28 mouse cellular contexts compared by ENCODE assay signal in genomic region chr5:43468937-43469336, GRCm38 (mm10). TPM values are rescaled to one million over a fixed set of nuclear protein-coding genes. Genes with fewer than 3 reads are reported as not detected.
A peak's percentile ranks its signal among the peaks of the same experiment; 100 is the strongest.
DNase-seq lines count a peak whose midpoint lies in the region; ATAC-seq and TF ChIP-seq lines count a peak whose summit lies in the region.
"Had no signal": no experiment of that assay in that cellular context is flagged by ENCODE, and none has a peak within 500 bp of the region (broad histone marks: within the 10 kb centered on the region; RNA-seq: fewer than 3 reads in every experiment).

No protein-coding gene starts in this region.

- H3K4me3 ChIP-seq in heart, embryonic 10.5 days: no peak overlapping the region
- no peak overlapping the region for H3K4me3 ChIP-seq in kidney, embryonic 16.5 days (ENCODE audit: low read length)
- no peak overlapping the region for H3K4me3 ChIP-seq in kidney, adult 2 months (ENCODE audit: insufficient read depth, low read depth, low read length)
- H3K4me3 ChIP-seq: embryonic facial prominence, embryonic 10.5 days; embryonic facial prominence, embryonic 13.5 days; erythroblast, embryonic 14.5 days; forebrain, embryonic 12.5 days; forebrain, embryonic 15.5 days; hindbrain, embryonic 12.5 days; hindbrain, embryonic 15.5 days had no signal

- H3K4me2 ChIP-seq in kidney, embryonic 16.5 days (replicated peaks; ENCODE audit: low read depth, low read length): no peak overlapping the region
- H3K4me2 ChIP-seq: embryonic facial prominence, embryonic 13.5 days; forebrain, embryonic 12.5 days; forebrain, embryonic 15.5 days; heart, embryonic 11.5 days; hindbrain, embryonic 12.5 days; hindbrain, embryonic 15.5 days had no signal

- 42% methylated on average over 10 of the region's 10 CpGs for WGBS in heart, embryonic 10.5 days
- 20% methylated on average over 10 of the region's 10 CpGs for WGBS in kidney, embryonic 16.5 days
- 39% methylated on average over 10 of the region's 10 CpGs for WGBS in kidney, adult 2 months

- peaks cover 11% of the 10 kb centered on the region for H3K4me1 ChIP-seq in heart, embryonic 10.5 days
- peaks cover 12% of the 10 kb centered on the region; the same call in 1 of the 2 replicates for H3K4me1 ChIP-seq in kidney, embryonic 16.5 days (ENCODE audit: insufficient read depth, low read length)
- H3K4me1 ChIP-seq in kidney, adult 2 months (ENCODE audit: control insufficient read depth, insufficient read depth, low read length): no peaks in the 10 kb centered on the region
- H3K4me1 ChIP-seq: embryonic facial prominence, embryonic 13.5 days; forebrain, embryonic 12.5 days; forebrain, embryonic 15.5 days; hindbrain, embryonic 12.5 days; hindbrain, embryonic 15.5 days had no signal

- no peak overlapping the region for H3K9ac ChIP-seq in kidney, embryonic 16.5 days (replicated peaks; ENCODE audit: low read length)
- H3K9ac ChIP-seq: embryonic facial prominence, embryonic 13.5 days; forebrain, embryonic 12.5 days; forebrain, embryonic 15.5 days; hindbrain, embryonic 12.5 days; hindbrain, embryonic 15.5 days had no signal

- no peaks in the 10 kb centered on the region for H3K36me3 ChIP-seq in heart, embryonic 10.5 days
- no peaks in the 10 kb centered on the region for H3K36me3 ChIP-seq in kidney, embryonic 16.5 days (ENCODE audit: insufficient read depth, low read length)
- no peaks in the 10 kb centered on the region for H3K36me3 ChIP-seq in kidney, adult 2 months (ENCODE audit: control insufficient read depth, insufficient read depth, low read length)
- H3K36me3 ChIP-seq: embryonic facial prominence, embryonic 10.5 days; embryonic facial prominence, embryonic 13.5 days; forebrain, embryonic 12.5 days; forebrain, embryonic 15.5 days; G1E; hindbrain, embryonic 12.5 days; hindbrain, embryonic 15.5 days had no signal

- no peak overlapping the region for H3K27ac ChIP-seq in heart, embryonic 10.5 days
- H3K27ac ChIP-seq in kidney, embryonic 16.5 days (ENCODE audit: low read length): 0 out of 2 replicates have a peak overlapping the region, but pooled peaks have one; percentile 10
- H3K27ac ChIP-seq in kidney, adult 2 months (ENCODE audit: insufficient read depth, low read depth, low read length): no peak overlapping the region
- H3K27ac ChIP-seq: embryonic facial prominence, embryonic 10.5 days; embryonic facial prominence, embryonic 13.5 days; forebrain, embryonic 12.5 days; forebrain, embryonic 15.5 days; hindbrain, embryonic 12.5 days; hindbrain, embryonic 15.5 days had no signal

- DNase-seq in heart, adult 11 months: peak; percentile 87
- no peak for DNase-seq in heart, embryonic 10.5 days (ENCODE audit: low spot score)
- peak; percentile 14 for DNase-seq in heart, postnatal 4 days
- DNase-seq in heart, adult 8-10 months (ENCODE audit: low spot score): no peak
- DNase-seq in kidney, adult 2 months: no peak
- DNase-seq in kidney, postnatal 4 days: peak; percentile 10 to 21
- DNase-seq in kidney, adult 9 months: no peak
- DNase-seq: adrenal gland, postnatal 10 days; adrenal gland, postnatal 36 days; B cell, adult 2 months; cerebellum, adult 18-20 months; cerebellum, adult 9-10 months; cerebellum, postnatal 14 days; gastrocnemius, postnatal 25 days; heart, postnatal 14 days had no signal

- no peaks in the 10 kb centered on the region for H3K27me3 ChIP-seq in heart, embryonic 10.5 days (ENCODE audit: insufficient read depth, poor library complexity, severe bottlenecking)
- H3K27me3 ChIP-seq in kidney, embryonic 16.5 days (ENCODE audit: insufficient read depth, low read length): no peaks in the 10 kb centered on the region
- H3K27me3 ChIP-seq in kidney, adult 2 months (replicated peaks; ENCODE audit: control insufficient read depth, insufficient read depth, low read length): no peaks in the 10 kb centered on the region
- H3K27me3 ChIP-seq: CH12.LX; embryonic facial prominence, embryonic 13.5 days; forebrain, embryonic 12.5 days; forebrain, embryonic 15.5 days; hindbrain, embryonic 12.5 days; hindbrain, embryonic 15.5 days; Patski had no signal

- ATAC-seq in kidney, embryonic 16.5 days (ENCODE audit: low FRiP score, low TSS enrichment): no peak; the same call in 1 of the 2 replicates
- ATAC-seq: forebrain, embryonic 15.5 days; Patski had no signal

- H3K9me3 ChIP-seq in heart, embryonic 10.5 days: no peaks in the 10 kb centered on the region
- no peaks in the 10 kb centered on the region for H3K9me3 ChIP-seq in kidney, embryonic 16.5 days (ENCODE audit: low read length)
- H3K9me3 ChIP-seq: embryonic facial prominence, embryonic 10.5 days; embryonic facial prominence, embryonic 13.5 days; forebrain, embryonic 12.5 days; forebrain, embryonic 15.5 days; G1E; hindbrain, embryonic 12.5 days; hindbrain, embryonic 15.5 days had no signal

- TF ChIP-seq CTCF in kidney, adult 2 months (conservative IDR thresholded peaks at IDR 0.05; ENCODE audit: insufficient read depth, insufficient read length, low read depth, low read length): no peak

- TF ChIP-seq POLR2A in kidney, adult 2 months (IDR thresholded peaks at IDR 0.05; ENCODE audit: low read depth, low read length): no peak

RNA-seq across cellular contexts. Expression of gene C1qtnf7, which starts 46.4 kb away (rescaled TPM):
- 1.5 and 2.4 TPM in 2 replicates for polyA plus RNA-seq in heart, embryonic 10.5 days (2016; fragmentation: Nextera tagmentation; extraction: Ambion mirVana)
- total RNA-seq in heart, postnatal 4 days (2021): 1 to 10 TPM; 8.1 to 9.8 TPM
- total RNA-seq in heart, adult 8-10 months (2022): 1 to 10 TPM; 5.7 to 8.5 (median 6.1) TPM
- polyA plus RNA-seq in kidney, embryonic 16.5 days (2015; fragmentation: Nextera tagmentation; extraction: Ambion mirVana): 5.4 and 8.5 TPM in 2 replicates
- polyA plus RNA-seq in kidney, adult 2 months (2012; rRNA removed): 4.0 and 4.3 TPM in 2 replicates
- total RNA-seq: CH12.LX; hematopoietic stem cell, adult 5-6 weeks had no signal
- polyA plus RNA-seq: erythroblast, embryonic 14.5 days; G1E had no signal

Comparison
In these comparisons a context has a peak if more than half of its experiments do, and no peak if none do; other contexts are left out.
1. DNase-seq: peak in heart, adult 11 months (single experiment), heart, postnatal 4 days (single experiment) and kidney, postnatal 4 days (2 of 2); none in heart, embryonic 10.5 days (single experiment), heart, adult 8-10 months (single experiment), kidney, adult 2 months (single experiment) and kidney, adult 9 months (single experiment).